Mouse (Mus musculus): ENCODE data around the gene Dock8.

Dock8 gene

DNA sequence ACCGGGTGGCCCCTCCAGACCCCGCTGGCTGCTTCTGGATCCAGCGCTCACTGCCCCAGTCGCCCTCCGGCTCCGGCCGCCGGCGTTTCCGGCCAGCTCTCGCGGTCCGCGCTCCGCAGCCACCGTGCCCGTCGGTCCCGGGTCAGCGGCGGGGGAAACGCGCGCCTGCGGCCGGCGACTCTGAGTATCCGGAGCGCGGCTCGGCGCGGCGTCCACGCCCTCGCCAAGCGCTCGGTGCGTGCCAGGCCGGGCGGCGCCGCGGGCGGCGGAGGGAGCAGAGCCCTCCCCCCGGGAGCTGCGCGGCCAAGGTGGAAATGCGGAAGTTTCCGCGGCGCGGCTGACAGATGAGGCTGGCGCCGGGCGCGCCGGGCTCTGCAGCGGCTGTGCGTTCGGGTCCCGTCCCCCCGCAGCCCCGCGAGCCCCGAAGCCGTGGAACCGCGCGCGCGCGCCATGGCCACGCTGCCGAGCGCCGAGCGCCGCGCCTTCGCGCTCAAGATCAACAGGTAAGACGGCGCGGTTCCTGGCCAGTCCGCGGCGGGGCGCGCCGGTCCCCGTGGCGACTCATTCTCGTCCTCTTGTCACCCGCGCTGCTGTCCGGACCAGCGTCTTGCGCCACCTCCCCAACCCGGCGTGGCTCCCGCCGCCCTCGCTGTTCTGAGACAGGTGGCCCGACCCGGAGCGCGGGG, at the start of gene Dock8:
Gene Dock8, plus strand, starts transcription at position 334 of the 686 bp plus-strand sequence.
- peak; percentile 58 to 69 for DNase-seq (ENCODE audit: low spot score in 2 of 2)

GRCm38 (mm10) chr19:24958531-24958930, 40.8 kb upstream of the Dock8 start:
- DNase-seq (ENCODE audit: low spot score in 2 of 2), result peak; percentile 36 to 38

DNA sequence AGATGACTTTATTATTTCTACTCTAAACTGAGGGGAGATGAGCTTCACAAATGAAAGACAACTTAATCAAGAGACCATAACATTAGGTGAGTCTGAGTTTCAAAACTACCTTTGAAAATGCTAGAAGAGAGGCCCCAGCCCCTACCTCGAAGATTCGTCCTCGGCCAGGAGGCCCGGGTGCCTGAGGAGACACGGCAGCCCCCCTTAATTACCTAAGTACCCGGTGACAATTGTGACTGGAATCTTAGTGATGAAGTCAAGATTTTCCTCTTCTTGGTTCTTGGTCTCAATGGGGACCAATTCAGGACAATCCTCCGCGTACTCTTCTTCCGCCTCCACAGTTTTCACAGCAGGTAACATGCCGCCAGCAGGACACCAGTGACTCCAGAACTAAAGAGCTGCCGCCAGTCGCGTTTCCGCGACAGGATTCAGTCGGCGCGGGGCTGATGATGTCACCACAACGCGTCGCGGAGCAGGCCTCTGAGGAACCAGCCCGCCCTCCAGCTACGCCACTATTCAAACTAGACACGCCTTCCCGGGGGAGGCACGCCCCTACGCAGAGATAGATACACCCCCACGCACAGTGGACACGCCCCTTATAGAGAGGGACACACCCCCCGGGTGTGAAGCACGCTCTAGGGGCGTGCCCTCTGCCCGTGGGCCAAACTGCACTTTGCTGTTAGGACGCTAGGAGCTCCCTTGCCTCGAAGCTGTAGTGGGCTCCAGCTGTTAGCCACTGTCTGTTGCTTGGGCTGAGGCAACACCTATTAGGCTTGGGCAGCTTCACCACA, 38.0 kb upstream of the Dock8 start, which contains the start of gene Cbwd1:
Gene Cbwd1, minus strand, starts transcription at position 439 of the 791 bp plus-strand sequence.
- DNase-seq (ENCODE audit: low spot score in 2 of 2), result peak; percentile 98

GRCm38 (mm10) chr19:24966203-24966602, 33.1 kb upstream of the Dock8 start:
- DNase-seq (ENCODE audit: low spot score in 2 of 2), result no peak

DNA sequence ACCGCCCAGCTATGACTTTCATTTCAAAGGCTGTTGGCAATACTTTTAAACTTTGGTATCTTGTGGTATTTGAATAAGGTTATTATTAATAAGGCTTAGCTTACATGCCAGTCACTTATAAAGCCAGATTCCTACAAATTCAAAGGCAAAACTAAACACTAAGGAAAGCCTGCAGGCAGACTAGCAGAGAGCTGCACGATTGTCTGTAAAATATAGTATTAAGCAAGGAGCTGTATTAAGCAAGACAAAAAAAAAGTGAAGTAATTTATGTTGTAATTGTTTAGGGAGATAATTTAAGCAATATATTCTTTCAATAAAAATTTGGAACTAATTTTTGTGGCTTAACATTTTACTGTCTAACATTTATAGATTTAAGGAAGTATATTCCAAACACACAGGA, 32.4 kb upstream of the Dock8 start:
- DNase-seq (ENCODE audit: low spot score in 2 of 2), result no peak

GRCm38 (mm10) chr19:24971307-24971706, 28.0 kb upstream of the Dock8 start:
- DNase-seq (ENCODE audit: low spot score in 2 of 2), result peak; percentile 50 to 75

- no peak for DNase-seq (ENCODE audit: low spot score in 2 of 2)
These were observed 26.5 kb upstream of the Dock8 start for GRCm38 (mm10) chr19:24972701-24973390.

DNA sequence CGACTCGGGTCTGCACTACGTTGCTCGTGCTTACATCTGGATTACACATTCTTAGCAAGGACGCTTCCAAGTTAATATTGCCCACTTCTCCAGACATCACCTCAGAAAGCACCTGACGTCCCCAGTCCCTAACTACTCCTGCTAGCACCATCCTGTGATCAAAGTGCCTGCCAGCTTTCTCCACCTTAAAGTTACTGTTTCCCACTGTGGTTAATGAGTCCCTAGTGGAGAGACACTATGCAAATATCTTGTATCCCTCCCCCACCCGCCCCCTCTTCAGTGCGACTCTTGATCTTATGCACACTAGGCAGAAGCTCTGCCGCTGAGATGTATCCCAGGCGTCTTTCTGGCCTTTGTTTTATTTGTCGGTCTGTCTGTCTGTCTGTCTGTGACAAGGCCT, 21.3 kb upstream of the Dock8 start:
- no peak for DNase-seq (ENCODE audit: low spot score in 2 of 2)

- DNase-seq (ENCODE audit: low spot score in 2 of 2), result no peak
These were observed 20.2 kb upstream of the Dock8 start for GRCm38 (mm10) chr19:24978852-24979842.

GRCm38 (mm10) chr19:24981294-24981693, 18.0 kb upstream of the Dock8 start:
- no peak for DNase-seq (ENCODE audit: low spot score in 2 of 2)

DNA sequence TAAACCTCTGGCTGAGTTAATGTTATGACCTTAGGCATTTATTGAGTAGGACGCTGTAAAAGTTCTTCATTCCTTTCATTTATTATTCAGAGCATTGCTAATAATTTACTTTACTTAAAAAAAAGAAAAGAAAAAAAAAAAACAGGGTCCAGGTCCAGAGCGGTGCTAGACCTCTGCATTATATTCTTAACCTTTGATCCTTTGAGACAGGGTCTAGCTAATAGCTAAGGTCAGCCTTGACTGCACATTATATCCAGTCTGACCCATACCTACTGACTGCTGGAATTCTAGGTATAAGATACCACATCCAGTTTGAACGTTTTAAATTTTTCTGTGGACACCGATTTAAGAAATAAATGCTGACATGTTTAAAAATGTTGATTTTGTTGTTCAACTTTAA, 16.3 kb upstream of the Dock8 start:
- DNase-seq (ENCODE audit: low spot score in 2 of 2), result no peak

DNA sequence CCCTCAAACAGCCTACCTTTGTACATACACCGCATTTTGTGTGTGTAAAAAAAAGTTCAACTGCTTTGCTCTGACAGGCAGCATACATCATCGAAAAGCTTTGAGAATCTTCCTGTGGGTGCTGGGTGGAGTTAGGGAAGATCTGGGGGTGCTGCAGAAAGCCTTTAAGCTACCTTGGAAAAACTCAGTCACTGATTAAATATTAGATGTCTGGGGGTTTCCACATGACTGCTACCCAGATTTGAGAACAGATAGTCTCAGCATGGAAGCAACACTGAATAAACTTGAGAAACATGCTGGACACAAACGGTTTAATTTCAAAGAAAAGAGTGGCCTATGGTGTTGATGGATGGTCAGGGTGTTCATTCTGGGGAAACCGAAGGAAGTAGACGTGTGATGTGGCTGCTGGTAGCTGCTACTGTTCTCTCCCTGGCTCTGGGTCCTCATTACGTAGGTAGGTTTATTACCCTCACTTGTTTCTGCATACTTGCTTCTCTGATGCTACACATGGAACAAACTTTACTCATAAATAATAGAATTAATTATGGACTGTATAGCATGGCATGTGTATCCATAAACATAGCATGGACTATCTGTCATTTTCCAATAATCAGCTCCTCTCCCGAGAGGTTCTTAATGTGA, 15.4 kb upstream of the Dock8 start:
- peak in 1 of 2 experiments; percentile 44 for DNase-seq (ENCODE audit: low spot score in 2 of 2)

DNA sequence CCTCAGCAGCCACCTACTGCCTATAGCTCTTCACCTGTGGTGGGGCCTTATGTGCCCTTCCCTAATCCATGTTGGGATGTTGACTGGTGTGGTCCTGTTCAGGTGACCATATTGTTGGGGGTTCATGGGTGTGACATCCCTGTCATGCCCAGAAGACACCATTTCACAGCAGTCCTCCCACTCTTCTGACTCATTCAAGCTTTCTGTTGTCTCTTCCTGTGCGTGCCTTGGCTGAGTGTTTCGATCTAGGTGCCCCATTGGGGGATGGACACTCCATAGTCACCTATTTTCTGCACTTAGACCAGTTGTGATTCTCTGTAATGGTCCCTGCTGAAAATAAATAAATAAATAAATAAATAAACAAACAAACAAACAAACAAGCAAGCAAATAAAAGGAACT, 14.3 kb upstream of the Dock8 start:
- no peak for DNase-seq (ENCODE audit: low spot score in 2 of 2)

DNA sequence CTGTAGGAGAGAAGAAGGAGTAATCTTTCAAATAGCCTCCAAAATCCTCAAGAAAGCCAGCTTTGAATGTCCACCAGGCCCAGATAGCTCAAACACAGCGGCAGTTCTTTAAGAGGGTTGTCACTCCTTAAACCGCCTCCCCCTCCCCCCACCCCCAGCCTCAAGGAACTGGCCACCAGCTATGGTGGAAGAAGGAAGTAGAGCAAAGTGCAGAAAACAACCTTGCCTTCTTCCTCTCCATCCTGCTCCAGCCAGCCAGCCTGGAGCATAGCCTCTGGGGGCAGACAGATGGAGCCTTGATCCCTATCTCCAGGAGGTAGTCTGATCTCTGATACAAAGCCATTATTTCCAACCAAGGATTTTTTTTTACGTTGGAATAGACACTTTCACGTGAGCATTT, 12.0 kb upstream of the Dock8 start:
- no peak for DNase-seq (ENCODE audit: low spot score in 2 of 2)

DNA sequence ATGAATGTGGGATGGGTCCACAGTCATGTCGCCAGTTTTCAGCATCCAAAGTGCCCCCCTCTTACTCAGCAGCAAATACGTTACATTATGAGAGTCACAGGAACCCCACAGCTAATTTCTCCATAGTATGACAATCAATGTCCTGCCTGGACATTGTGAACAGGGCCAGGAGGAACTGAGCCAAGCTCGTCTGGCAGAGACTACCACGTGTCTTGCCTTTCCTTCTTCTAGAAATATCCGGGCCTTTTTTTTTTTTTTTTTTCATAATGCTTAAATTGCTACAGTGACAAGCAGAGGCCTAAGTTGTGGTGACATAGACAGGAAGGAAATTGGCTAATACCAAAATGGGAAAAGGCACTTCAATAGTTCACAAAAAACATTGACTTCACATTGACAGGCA, 10.5 kb upstream of the Dock8 start:
- DNase-seq (ENCODE audit: low spot score in 2 of 2), result no peak

DNA sequence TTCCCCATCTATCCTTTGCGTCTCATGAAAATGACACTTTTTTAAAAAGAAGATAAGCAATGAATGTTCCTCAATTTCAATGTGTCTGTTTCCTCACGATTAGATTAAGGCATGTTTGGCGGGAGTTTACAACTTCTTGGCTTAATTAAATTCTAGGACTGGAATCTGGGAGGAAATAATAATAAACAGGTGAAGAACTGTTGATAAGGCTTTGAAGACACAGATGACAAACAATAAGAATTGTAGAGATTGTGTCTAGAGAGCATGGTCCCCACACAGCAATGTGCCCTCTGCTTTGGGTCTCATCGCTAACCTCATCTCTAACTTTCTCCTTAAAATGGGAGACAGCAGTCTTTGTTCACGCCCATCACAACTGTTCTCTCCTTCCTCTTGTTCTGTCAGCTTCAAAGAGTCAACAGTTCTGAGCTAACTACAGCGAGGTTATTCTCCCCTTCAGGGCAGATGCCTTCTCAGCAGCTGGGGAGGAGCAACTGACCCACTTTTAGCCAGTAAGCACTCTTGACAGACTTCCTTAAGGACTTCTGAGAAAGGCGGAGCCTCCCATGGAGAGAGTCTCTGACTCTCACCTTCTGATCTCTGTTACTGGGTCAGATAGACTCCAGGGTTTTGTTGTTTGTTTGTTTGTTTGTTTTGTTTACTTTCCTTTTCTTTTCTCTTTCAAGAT, 9.1 kb upstream of the Dock8 start:
- no peak for DNase-seq (ENCODE audit: low spot score in 2 of 2)

GRCm38 (mm10) chr19:24993526-24993925, 5.8 kb upstream of the Dock8 start:
- no peak for DNase-seq (ENCODE audit: low spot score in 2 of 2)

DNA sequence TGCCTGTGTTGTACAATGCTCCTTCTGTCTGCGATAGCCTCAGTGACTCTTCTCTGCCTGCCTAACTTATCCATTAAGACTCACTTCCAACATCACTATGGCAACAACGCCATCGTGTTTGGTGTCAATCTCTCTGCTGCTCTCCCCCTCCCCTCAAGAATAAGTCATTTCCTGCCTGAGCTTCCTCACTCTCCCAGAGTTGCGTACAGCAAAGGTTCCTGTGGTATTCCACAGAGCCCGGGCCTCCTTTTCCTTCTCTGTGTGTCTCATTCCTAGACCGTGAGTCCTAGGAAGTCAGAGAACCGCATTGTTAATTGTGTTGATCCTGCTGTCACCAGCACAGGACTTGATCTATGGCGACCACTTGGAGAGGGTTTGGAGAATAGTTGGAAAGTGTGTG, 4.4 kb upstream of the Dock8 start:
- no peak for DNase-seq (ENCODE audit: low spot score in 2 of 2)

DNA sequence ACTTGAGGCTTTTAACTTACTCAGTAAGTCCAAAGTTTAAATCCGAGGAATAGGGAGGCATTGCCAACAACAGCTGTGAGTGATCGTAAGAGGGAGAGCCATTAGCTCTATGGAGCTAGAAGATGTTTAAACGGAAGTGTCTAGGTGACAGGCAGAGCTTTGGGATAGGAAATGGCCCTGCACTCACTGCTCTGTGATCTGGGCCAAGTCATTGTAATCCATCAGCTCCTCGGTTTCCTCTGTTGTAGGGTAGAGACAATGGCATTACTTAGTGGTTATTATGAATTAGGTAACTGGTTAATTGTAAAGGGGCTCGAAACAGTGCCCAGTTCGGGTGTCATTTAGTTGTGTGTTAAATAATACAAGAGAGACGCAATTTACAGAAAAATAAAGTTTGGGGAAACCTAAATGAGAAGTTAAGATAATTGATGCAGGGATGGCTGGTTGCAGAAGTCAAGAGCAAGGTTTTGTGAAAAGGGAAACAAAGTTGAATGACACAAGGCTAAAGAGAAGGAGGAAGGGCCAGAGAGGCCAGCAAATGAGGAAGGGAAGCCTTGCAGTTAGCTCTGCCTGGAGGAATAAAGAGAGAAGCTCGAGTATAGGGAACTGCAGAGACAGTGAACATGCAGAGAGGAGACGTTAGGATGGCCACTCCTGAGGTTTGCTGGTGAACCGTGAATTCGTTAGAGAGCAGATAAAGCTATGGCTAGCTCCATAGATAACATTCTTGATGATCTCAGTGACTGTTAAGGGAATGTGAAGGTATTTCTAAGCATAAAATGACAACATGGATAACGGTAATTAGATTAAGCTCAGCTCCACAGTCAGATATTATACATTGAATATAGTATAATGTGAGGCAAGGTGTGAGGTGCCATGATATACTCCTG, 2.3 kb upstream of the Dock8 start:
- no peak for DNase-seq (ENCODE audit: low spot score in 2 of 2)

Data from natural killer cell, adult 2 months (primary cell).